Mouse (Mus musculus): ENCODE measurements around the gene Ctrb1. TPM values are rescaled to one million over a fixed set of nuclear protein-coding genes. Genes with fewer than 3 reads are reported as not detected.

Ctrb1 gene
- polyA plus RNA-seq, 1 experiment from 2014 or later = not detected

GRCm38 (mm10) chr8:111700740-111701139 lies 9.9 kb upstream of the Ctrb1 start:
- Histone ChIP-seq H3K27ac (replicated peaks) (no peak overlapping the region), H3K27me3 (no peaks in the 10 kb centered on the region), H3K4me2 (replicated peaks) (no peak overlapping the region), H3K36me3 (no peaks in the 10 kb centered on the region), H3K9me3 (no peaks in the 10 kb centered on the region), H3K4me1 (no peaks in the 10 kb centered on the region), H3K4me3 (no peak overlapping the region), H3K9ac (replicated peaks) (no peak overlapping the region)
- WGBS = 92% methylated on average over 5 of the region's 5 CpGs
- ATAC-seq (replicated peaks) = no peak

GRCm38 (mm10) chr8:111700201-111700600 lies 9.4 kb upstream of the Ctrb1 start:
- Histone ChIP-seq H3K27me3 (no peaks in the 10 kb centered on the region), H3K9ac (replicated peaks) (no peak overlapping the region), H3K9me3 (no peaks in the 10 kb centered on the region), H3K27ac (replicated peaks) (no peak overlapping the region), H3K4me1 (no peaks in the 10 kb centered on the region), H3K4me2 (replicated peaks) (no peak overlapping the region), H3K4me3 (no peak overlapping the region), H3K36me3 (no peaks in the 10 kb centered on the region)
- WGBS = 82% methylated on average over 3 of the region's 3 CpGs
- ATAC-seq (replicated peaks) = no peak

- no peaks in the 10 kb centered on the region for H3K9me3 ChIP-seq
- WGBS = 4% methylated on average over 1 of the region's 1 CpGs
- no peaks in the 10 kb centered on the region for H3K27me3 ChIP-seq
- H3K9ac ChIP-seq (replicated peaks) = no peak overlapping the region
- ATAC-seq (replicated peaks) = no peak
- H3K27ac ChIP-seq (replicated peaks) = no peak overlapping the region
- H3K4me1 ChIP-seq = no peaks in the 10 kb centered on the region
- no peaks in the 10 kb centered on the region for H3K36me3 ChIP-seq
- H3K4me3 ChIP-seq = no peak overlapping the region
- no peak overlapping the region for H3K4me2 ChIP-seq (replicated peaks)
Measured at GRCm38 (mm10) chr8:111699035-111699434, 8.2 kb upstream of the Ctrb1 start.

GRCm38 (mm10) chr8:111697655-111698054 lies 6.8 kb upstream of the Ctrb1 start:
- WGBS = 87% methylated on average over 10 of the region's 10 CpGs
- Histone ChIP-seq H3K27me3 (no peaks in the 10 kb centered on the region), H3K4me1 (no peaks in the 10 kb centered on the region), H3K9me3 (no peaks in the 10 kb centered on the region), H3K27ac (replicated peaks) (no peak overlapping the region), H3K9ac (replicated peaks) (no peak overlapping the region), H3K36me3 (no peaks in the 10 kb centered on the region), H3K4me3 (no peak overlapping the region), H3K4me2 (replicated peaks) (no peak overlapping the region)
- no peak for ATAC-seq (replicated peaks)

GRCm38 (mm10) chr8:111695441-111695840 lies 4.6 kb upstream of the Ctrb1 start:
- WGBS = 64% methylated on average over 7 of the region's 7 CpGs
- Histone ChIP-seq H3K4me1 (no peaks in the 10 kb centered on the region), H3K36me3 (no peaks in the 10 kb centered on the region), H3K27me3 (no peaks in the 10 kb centered on the region), H3K9ac (replicated peaks) (no peak overlapping the region), H3K27ac (replicated peaks) (no peak overlapping the region), H3K9me3 (no peaks in the 10 kb centered on the region), H3K4me3 (no peak overlapping the region), H3K4me2 (replicated peaks) (no peak overlapping the region)
- ATAC-seq (replicated peaks) = no peak

GRCm38 (mm10) chr8:111693261-111693741 lies 2.5 kb upstream of the Ctrb1 start:
- no peaks in the 10 kb centered on the region for H3K27me3 ChIP-seq
- no peaks in the 10 kb centered on the region for H3K36me3 ChIP-seq
- no peak overlapping the region for H3K27ac ChIP-seq (replicated peaks)
- H3K9me3 ChIP-seq = no peaks in the 10 kb centered on the region
- no peak overlapping the region for H3K4me3 ChIP-seq
- H3K4me1 ChIP-seq = no peaks in the 10 kb centered on the region
- H3K9ac ChIP-seq (replicated peaks) = no peak overlapping the region
- no peak overlapping the region for H3K4me2 ChIP-seq (replicated peaks)
- 73% methylated on average over 6 of the region's 6 CpGs for WGBS
- ATAC-seq (replicated peaks) = no peak

GRCm38 (mm10) chr8:111686881-111687280 lies 3.9 kb downstream of the Ctrb1 start:
- Histone ChIP-seq H3K4me3 (no peak overlapping the region), H3K4me1 (no peaks in the 10 kb centered on the region), H3K36me3 (no peaks in the 10 kb centered on the region), H3K9ac (replicated peaks) (no peak overlapping the region), H3K4me2 (replicated peaks) (no peak overlapping the region), H3K27ac (replicated peaks) (no peak overlapping the region), H3K9me3 (no peaks in the 10 kb centered on the region), H3K27me3 (no peaks in the 10 kb centered on the region)
- no peak for ATAC-seq (replicated peaks)
- 86% methylated on average over 13 of the region's 13 CpGs for WGBS

GRCm38 (mm10) chr8:111682521-111682920 lies 8.3 kb downstream of the Ctrb1 start:
- no peak overlapping the region for H3K9ac ChIP-seq (replicated peaks)
- 39% methylated on average over 9 of the region's 9 CpGs for WGBS
- no peak overlapping the region for H3K4me2 ChIP-seq (replicated peaks)
- H3K4me3 ChIP-seq = no peak overlapping the region
- H3K9me3 ChIP-seq = no peaks in the 10 kb centered on the region
- no peaks in the 10 kb centered on the region for H3K27me3 ChIP-seq
- H3K4me1 ChIP-seq = no peaks in the 10 kb centered on the region; the same call in 1 of the 2 replicates
- no peak overlapping the region for H3K27ac ChIP-seq (replicated peaks)
- ATAC-seq (replicated peaks) = no peak
- no peaks in the 10 kb centered on the region for H3K36me3 ChIP-seq

GRCm38 (mm10) chr8:111681153-111681552 lies 9.7 kb downstream of the Ctrb1 start:
- WGBS = 69% methylated on average over 11 of the region's 11 CpGs
- no peak for ATAC-seq (replicated peaks)
- Histone ChIP-seq H3K27me3 (no peaks in the 10 kb centered on the region), H3K4me2 (replicated peaks) (no peak overlapping the region), H3K9me3 (0 out of 2 replicates have a peak, but pooled peaks cover 4% of the 10 kb centered on the region), H3K4me3 (no peak overlapping the region), H3K9ac (replicated peaks) (no peak overlapping the region), H3K36me3 (no peaks in the 10 kb centered on the region), H3K4me1 (no peaks in the 10 kb centered on the region; the same call in 1 of the 2 replicates), H3K27ac (replicated peaks) (no peak overlapping the region)

- no peak for ATAC-seq (replicated peaks)
- no peaks in the 10 kb centered on the region for H3K27me3 ChIP-seq
- H3K4me3 ChIP-seq = no peak overlapping the region
- H3K4me2 ChIP-seq (replicated peaks) = no peak overlapping the region
- 0 out of 2 replicates have a peak, but pooled peaks cover 5% of the 10 kb centered on the region for H3K9me3 ChIP-seq
- H3K4me1 ChIP-seq = no peaks in the 10 kb centered on the region; the same call in 1 of the 2 replicates
- H3K9ac ChIP-seq (replicated peaks) = no peak overlapping the region
- H3K36me3 ChIP-seq = no peaks in the 10 kb centered on the region
- no peak overlapping the region for H3K27ac ChIP-seq (replicated peaks)
- WGBS = 45% methylated on average over 17 of the region's 17 CpGs
Measured at GRCm38 (mm10) chr8:111680423-111681028, 10.3 kb downstream of the Ctrb1 start.

GRCm38 (mm10) chr8:111678848-111679247 lies 12.0 kb downstream of the Ctrb1 start:
- no peaks in the 10 kb centered on the region for H3K27me3 ChIP-seq
- H3K4me1 ChIP-seq = no peaks in the 10 kb centered on the region; the same call in 1 of the 2 replicates
- no peak overlapping the region for H3K4me3 ChIP-seq
- 0 out of 2 replicates have a peak, but pooled peaks cover 5% of the 10 kb centered on the region for H3K9me3 ChIP-seq
- no peak overlapping the region for H3K4me2 ChIP-seq (replicated peaks)
- no peak for ATAC-seq (replicated peaks)
- WGBS = 89% methylated on average over 7 of the region's 7 CpGs
- no peak overlapping the region for H3K9ac ChIP-seq (replicated peaks)
- no peak overlapping the region for H3K27ac ChIP-seq (replicated peaks)
- H3K36me3 ChIP-seq = no peaks in the 10 kb centered on the region

- Histone ChIP-seq H3K27me3 (no peaks in the 10 kb centered on the region), H3K9ac (replicated peaks) (no peak overlapping the region), H3K36me3 (peaks cover 1% of the 10 kb centered on the region; the same call in 1 of the 2 replicates), H3K27ac (replicated peaks) (no peak overlapping the region), H3K4me3 (no peak overlapping the region), H3K4me2 (replicated peaks) (no peak overlapping the region), H3K4me1 (no peaks in the 10 kb centered on the region; the same call in 1 of the 2 replicates), H3K9me3 (0 out of 2 replicates have a peak, but pooled peaks cover 5% of the 10 kb centered on the region)
- WGBS = 33% methylated on average over 3 of the region's 3 CpGs
- 0 out of 2 replicates have a peak, but pooled peaks have one; percentile 32 for ATAC-seq (replicated peaks)
Measured at GRCm38 (mm10) chr8:111678111-111678510, 12.7 kb downstream of the Ctrb1 start.

- WGBS = 78% methylated on average over 8 of the region's 8 CpGs
- no peak for ATAC-seq (replicated peaks)
Measured at GRCm38 (mm10) chr8:111676237-111676636, 14.6 kb downstream of the Ctrb1 start.

More at GRCm38 (mm10) chr8:111676237-111676636, 14.6 kb downstream of the Ctrb1 start:
- H3K4me1 ChIP-seq = no peaks in the 10 kb centered on the region; the same call in 1 of the 2 replicates
- 0 out of 2 replicates have a peak, but pooled peaks cover 5% of the 10 kb centered on the region for H3K9me3 ChIP-seq
- H3K4me2 ChIP-seq (replicated peaks) = no peak overlapping the region
- no peaks in the 10 kb centered on the region for H3K27me3 ChIP-seq
- no peak overlapping the region for H3K4me3 ChIP-seq
- peaks cover 9% of the 10 kb centered on the region for H3K36me3 ChIP-seq
- no peak overlapping the region for H3K9ac ChIP-seq (replicated peaks)
- no peak overlapping the region for H3K27ac ChIP-seq (replicated peaks)

All from forebrain, embryonic 15.5 days (tissue).